Mouse (Mus musculus): ENCODE data around the gene Ms4a1.

DNA sequence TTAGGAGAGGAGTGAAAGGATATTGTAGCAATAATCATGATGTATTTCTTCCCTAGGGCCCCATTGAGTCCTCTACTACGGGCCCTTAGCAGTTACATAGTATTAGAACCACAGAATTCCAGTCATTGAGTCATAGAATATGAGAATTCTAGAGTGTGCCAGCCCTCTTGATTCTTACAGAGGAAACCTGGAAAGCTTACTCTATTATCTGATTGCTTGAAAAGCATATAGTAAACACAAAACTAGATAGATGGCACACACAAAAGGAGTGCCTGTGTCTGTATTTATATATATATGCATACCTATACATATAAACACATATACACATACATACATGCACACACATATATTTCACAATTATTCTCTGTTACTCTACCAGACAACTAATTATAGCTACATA, 48.3 kb upstream of the Ms4a1 start, which contains the start of gene Ms4a14:
- no peak for TF ChIP-seq CTCF (IDR thresholded peaks at IDR 0.05; ENCODE audit: borderline replicate concordance, control insufficient read depth, extremely low read depth, insufficient read depth, low read length, poor library complexity)
- no peak for TF ChIP-seq POLR2A (IDR thresholded peaks at IDR 0.05; ENCODE audit: control insufficient read depth, extremely low read depth, insufficient read depth, low read length, poor library complexity)
